Mouse (Mus musculus) cerebellum, adult 2 months (tissue): ENCODE measurements around the gene Prr23a3.

ENCODE experiments used
- CTCF ChIP-seq: fragments of 200-500 bp; IDR thresholded peaks from 2 replicates; pipeline ENCODE4 v1.5.1; 2011; ENCODE audit warnings: low read depth, mild to moderate bottlenecking, control low read depth, low read length, moderate library complexity, borderline replicate concordance; ENCODE audit not compliant: insufficient read depth
- POLR2A ChIP-seq: fragments of 200-500 bp; IDR thresholded peaks from 2 replicates; pipeline ENCODE4 v1.6.1; 2011; ENCODE audit warnings: low read length, control low read depth, borderline replicate concordance; ENCODE audit not compliant: insufficient read depth

DNA sequence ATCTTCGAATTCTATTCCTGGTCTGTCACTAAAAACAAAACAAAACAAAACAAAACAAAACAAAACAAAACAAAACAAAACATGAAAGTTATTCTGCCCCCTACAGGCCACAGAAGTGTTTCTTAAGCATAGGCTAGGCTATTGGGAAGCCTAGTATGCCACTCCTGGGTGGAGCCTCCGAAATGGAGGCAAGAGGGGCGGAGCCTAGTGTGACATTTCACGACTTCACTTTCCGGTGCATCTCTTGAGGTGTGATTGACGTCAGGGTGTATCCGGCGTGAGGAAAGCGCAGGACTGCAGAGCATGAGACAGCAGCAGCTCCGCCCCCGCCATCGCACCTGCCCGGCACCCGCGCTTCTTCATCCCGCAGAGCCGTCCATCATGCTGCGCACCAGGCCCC lies 8.4 kb upstream of the Prr23a3 start, which contains the start of gene Prr23a2:
- TF ChIP-seq CTCF (no peak), POLR2A (no peak)
